In the genomic region with DNA sequence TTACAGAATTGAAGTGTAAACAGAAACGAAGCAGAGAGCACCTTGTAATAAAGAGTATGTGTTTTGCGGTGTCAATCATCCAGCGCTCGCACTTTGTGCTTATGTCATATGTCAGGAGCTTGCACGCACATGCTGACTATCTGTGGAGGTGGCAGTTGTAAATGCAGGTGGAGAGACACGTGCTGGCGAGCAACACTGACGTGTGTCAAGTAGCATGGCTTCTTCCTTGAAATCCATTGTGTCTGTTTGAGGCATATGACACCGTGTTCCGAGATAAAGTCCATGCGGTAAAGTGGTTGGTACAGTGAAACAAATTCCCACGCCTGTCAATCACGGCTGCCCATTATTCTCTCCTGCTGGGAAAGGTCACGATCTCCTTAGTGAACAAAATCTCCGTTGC, we compare ENCODE assay signal across 24 mouse cellular contexts. TPM values are rescaled to one million over a fixed set of nuclear protein-coding genes. Genes with fewer than 3 reads are reported as not detected.
DNase-seq lines count a peak whose midpoint lies in the region; ATAC-seq and TF ChIP-seq lines count a peak whose summit lies in the region.
"Had no signal": no experiment of that assay in that cellular context is flagged by ENCODE, and none has a peak within 500 bp of the region (broad histone marks: within the 10 kb centered on the region; RNA-seq: fewer than 3 reads in every experiment).

No protein-coding gene starts in this region.

- ATAC-seq in embryonic facial prominence, embryonic 11.5 days (replicated peaks; ENCODE audit: insufficient number of reproducible peaks, low FRiP score, low TSS enrichment, low read depth): 0 out of 2 replicates have a peak, but pooled peaks have one; percentile 36
- ATAC-seq in hindbrain, embryonic 12.5 days (ENCODE audit: low FRiP score): peak; percentile 61
- ATAC-seq in hindbrain, postnatal 0 days: no peak
- peak; percentile 72 for ATAC-seq in midbrain, embryonic 13.5 days
- no peak for ATAC-seq in midbrain, postnatal 0 days (ENCODE audit: low FRiP score)
- ATAC-seq: CD4-positive, CD25-positive, alpha-beta regulatory T cell, adult 4 months; forebrain, embryonic 16.5 days had no signal

- TF ChIP-seq CTCF in hindbrain, postnatal 0 days (IDR thresholded peaks at IDR 0.05; ENCODE audit: low read depth): no peak
- TF ChIP-seq CTCF in midbrain, postnatal 0 days (IDR thresholded peaks at IDR 0.05): no peak

- no peak for DNase-seq in embryonic facial prominence, embryonic 11.5 days (ENCODE audit: low spot score)
- no peak for DNase-seq in embryonic facial prominence, embryonic 10.5 days (ENCODE audit: low spot score)
- no peak for DNase-seq in hindbrain, postnatal 0 days (ENCODE audit: low spot score)
- DNase-seq in midbrain, postnatal 0 days (ENCODE audit: low spot score): no peak
- peak; percentile 19 for DNase-seq in retina, postnatal 1 day
- DNase-seq in layer of hippocampus, postnatal 10 days (ENCODE audit: low spot score in 2 of 2): no peak
- DNase-seq: adrenal gland, adult 8-10 months; adrenal gland, postnatal 36 days; B cell, adult 2 months; cerebellum, adult 11 months; cerebellum, adult 8-10 months; cerebellum, postnatal 14 days; gastrocnemius, postnatal 14 days; heart, adult 2 months; heart, postnatal 14 days had no signal

- H3K9ac ChIP-seq in embryonic facial prominence, embryonic 11.5 days (replicated peaks; ENCODE audit: low read length): no peak overlapping the region
- H3K9ac ChIP-seq in hindbrain, embryonic 12.5 days: no peak overlapping the region
- no peak overlapping the region for H3K9ac ChIP-seq in hindbrain, postnatal 0 days (replicated peaks; ENCODE audit: low read length)
- H3K9ac ChIP-seq in midbrain, embryonic 13.5 days (replicated peaks): no peak overlapping the region
- no peak overlapping the region for H3K9ac ChIP-seq in midbrain, postnatal 0 days (replicated peaks; ENCODE audit: low read length, poor library complexity, severe bottlenecking)
- H3K9ac ChIP-seq: heart, embryonic 15.5 days had no signal

- H3K9me3 ChIP-seq in embryonic facial prominence, embryonic 11.5 days (replicated peaks; ENCODE audit: control insufficient read depth, low read length): no peaks in the 10 kb centered on the region
- no peaks in the 10 kb centered on the region for H3K9me3 ChIP-seq in embryonic facial prominence, embryonic 10.5 days
- H3K9me3 ChIP-seq in hindbrain, embryonic 12.5 days (replicated peaks): no peaks in the 10 kb centered on the region
- H3K9me3 ChIP-seq in hindbrain, postnatal 0 days (ENCODE audit: low read length): no peaks in the 10 kb centered on the region
- H3K9me3 ChIP-seq in midbrain, embryonic 13.5 days: no peaks in the 10 kb centered on the region
- no peaks in the 10 kb centered on the region for H3K9me3 ChIP-seq in midbrain, postnatal 0 days (ENCODE audit: low read length)
- H3K9me3 ChIP-seq: heart, embryonic 15.5 days had no signal

- H3K4me3 ChIP-seq in embryonic facial prominence, embryonic 11.5 days (ENCODE audit: low read depth, low read length): no peak overlapping the region
- no peak overlapping the region for H3K4me3 ChIP-seq in embryonic facial prominence, embryonic 10.5 days
- H3K4me3 ChIP-seq in hindbrain, embryonic 12.5 days: no peak overlapping the region
- no peak overlapping the region for H3K4me3 ChIP-seq in hindbrain, postnatal 0 days (ENCODE audit: low read length)
- no peak overlapping the region for H3K4me3 ChIP-seq in midbrain, embryonic 13.5 days (replicated peaks)
- no peak overlapping the region for H3K4me3 ChIP-seq in midbrain, postnatal 0 days (ENCODE audit: low read depth, low read length)
- H3K4me3 ChIP-seq: heart, adult 2 months; heart, embryonic 15.5 days had no signal

- no peaks in the 10 kb centered on the region for H3K36me3 ChIP-seq in embryonic facial prominence, embryonic 11.5 days (replicated peaks; ENCODE audit: control insufficient read depth, insufficient read depth, low read depth, low read length)
- H3K36me3 ChIP-seq in embryonic facial prominence, embryonic 10.5 days (replicated peaks): no peaks in the 10 kb centered on the region
- no peaks in the 10 kb centered on the region for H3K36me3 ChIP-seq in hindbrain, embryonic 12.5 days
- H3K36me3 ChIP-seq in hindbrain, postnatal 0 days (ENCODE audit: insufficient read depth, low read length): no peaks in the 10 kb centered on the region
- no peaks in the 10 kb centered on the region for H3K36me3 ChIP-seq in midbrain, embryonic 13.5 days
- H3K36me3 ChIP-seq in midbrain, postnatal 0 days (ENCODE audit: insufficient read depth, low read length): no peaks in the 10 kb centered on the region
- H3K36me3 ChIP-seq: G1E; heart, embryonic 15.5 days had no signal

- WGBS in embryonic facial prominence, embryonic 11.5 days: 78% methylated on average over 15 of the region's 15 CpGs
- 84% methylated on average over 15 of the region's 15 CpGs for WGBS in embryonic facial prominence, embryonic 10.5 days
- WGBS in hindbrain, embryonic 12.5 days: 73% methylated on average over 15 of the region's 15 CpGs
- WGBS in hindbrain, postnatal 0 days: 69% methylated on average over 15 of the region's 15 CpGs
- 66% methylated on average over 15 of the region's 15 CpGs for WGBS in midbrain, embryonic 13.5 days
- 61% methylated on average over 15 of the region's 15 CpGs for WGBS in midbrain, postnatal 0 days

- no peaks in the 10 kb centered on the region for H3K4me1 ChIP-seq in embryonic facial prominence, embryonic 11.5 days (ENCODE audit: control insufficient read depth, insufficient read depth, low read length)
- no peaks in the 10 kb centered on the region for H3K4me1 ChIP-seq in embryonic facial prominence, embryonic 10.5 days
- no peaks in the 10 kb centered on the region for H3K4me1 ChIP-seq in hindbrain, embryonic 12.5 days
- no peaks in the 10 kb centered on the region for H3K4me1 ChIP-seq in hindbrain, postnatal 0 days (ENCODE audit: insufficient read depth, low read length)
- H3K4me1 ChIP-seq in midbrain, embryonic 13.5 days (replicated peaks): peaks cover 4% of the 10 kb centered on the region
- H3K4me1 ChIP-seq in midbrain, postnatal 0 days (ENCODE audit: insufficient read depth, low read length): no peaks in the 10 kb centered on the region
- H3K4me1 ChIP-seq: heart, embryonic 15.5 days had no signal

- H3K27me3 ChIP-seq in embryonic facial prominence, embryonic 11.5 days (ENCODE audit: control insufficient read depth, insufficient read depth, low read length): no peaks in the 10 kb centered on the region
- no peaks in the 10 kb centered on the region for H3K27me3 ChIP-seq in embryonic facial prominence, embryonic 10.5 days (replicated peaks; ENCODE audit: low read depth, poor library complexity, severe bottlenecking)
- no peaks in the 10 kb centered on the region for H3K27me3 ChIP-seq in hindbrain, embryonic 12.5 days
- H3K27me3 ChIP-seq in hindbrain, postnatal 0 days (ENCODE audit: insufficient read depth, low read length): no peaks in the 10 kb centered on the region
- no peaks in the 10 kb centered on the region for H3K27me3 ChIP-seq in midbrain, embryonic 13.5 days
- no peaks in the 10 kb centered on the region for H3K27me3 ChIP-seq in midbrain, postnatal 0 days (ENCODE audit: insufficient read depth, low read length)
- H3K27me3 ChIP-seq: heart, embryonic 15.5 days had no signal

- no peak overlapping the region for H3K27ac ChIP-seq in embryonic facial prominence, embryonic 11.5 days (replicated peaks; ENCODE audit: low read depth, low read length)
- no peak overlapping the region for H3K27ac ChIP-seq in embryonic facial prominence, embryonic 10.5 days (replicated peaks)
- no peak overlapping the region for H3K27ac ChIP-seq in hindbrain, embryonic 12.5 days
- no peak overlapping the region for H3K27ac ChIP-seq in hindbrain, postnatal 0 days
- no peak overlapping the region for H3K27ac ChIP-seq in midbrain, embryonic 13.5 days
- H3K27ac ChIP-seq in midbrain, postnatal 0 days (ENCODE audit: low read depth, low read length): no peak overlapping the region
- H3K27ac ChIP-seq: heart, adult 2 months; heart, embryonic 15.5 days had no signal

- H3K4me2 ChIP-seq in embryonic facial prominence, embryonic 11.5 days (ENCODE audit: low read depth, low read length): no peak overlapping the region
- no peak overlapping the region for H3K4me2 ChIP-seq in hindbrain, embryonic 12.5 days (replicated peaks)
- H3K4me2 ChIP-seq in hindbrain, postnatal 0 days (ENCODE audit: low read depth, low read length): no peak overlapping the region
- no peak overlapping the region for H3K4me2 ChIP-seq in midbrain, embryonic 13.5 days (replicated peaks)
- H3K4me2 ChIP-seq in midbrain, postnatal 0 days (ENCODE audit: low read depth, low read length, poor library complexity, severe bottlenecking): no peak overlapping the region
- H3K4me2 ChIP-seq: heart, embryonic 11.5 days; heart, embryonic 15.5 days had no signal

RNA-seq across cellular contexts. Expression of a gene that starts 15.2 kb away (rescaled TPM):
- 7.1 and 8.7 TPM in 2 replicates for polyA plus RNA-seq in embryonic facial prominence, embryonic 11.5 days (2014; fragmentation: Nextera tagmentation; extraction: Ambion mirVana)
- polyA plus RNA-seq in embryonic facial prominence, embryonic 10.5 days (2016; fragmentation: Nextera tagmentation; extraction: Ambion mirVana): 5.0 and 6.7 TPM in 2 replicates
- 23.8 and 28.3 TPM in 2 replicates for polyA plus RNA-seq in hindbrain, embryonic 12.5 days (2016; fragmentation: Nextera tagmentation; extraction: Ambion mirVana)
- 73.0 and 76.6 TPM in 2 replicates for total RNA-seq in hindbrain, postnatal 0 days (2014; rRNA removed)
- polyA plus RNA-seq in hindbrain, postnatal 0 days (2015; fragmentation: Nextera tagmentation; extraction: Ambion mirVana): 64.9 and 68.7 TPM in 2 replicates
- 135 and 142 TPM in 2 replicates for polyA plus RNA-seq in midbrain, embryonic 13.5 days (2015; fragmentation: Nextera tagmentation; extraction: Ambion mirVana)
- total RNA-seq in midbrain, postnatal 0 days (2014; rRNA removed): 145 and 197 TPM in 2 replicates
- polyA plus RNA-seq in midbrain, postnatal 0 days (2015; fragmentation: Nextera tagmentation; extraction: Ambion mirVana): 148 and 149 TPM in 2 replicates
- 100 to 1,000 TPM; 157 to 169 TPM for total RNA-seq in layer of hippocampus, postnatal 10 days (2021)
- total RNA-seq: gastrocnemius, postnatal 14 days; heart, adult 2 months; heart, postnatal 14 days; hematopoietic stem cell, adult 5-6 weeks had no signal
- polyA plus RNA-seq: CD4-positive, CD25-positive, alpha-beta regulatory T cell, adult 4 months; G1E; gonadal fat pad, adult 2 months had no signal

Comparison
In these comparisons a context has a peak if more than half of its experiments do, and no peak if none do; other contexts are left out.
1. ATAC-seq: peak in embryonic facial prominence, embryonic 11.5 days (single experiment), hindbrain, embryonic 12.5 days (single experiment) and midbrain, embryonic 13.5 days (single experiment); none in hindbrain, postnatal 0 days (single experiment) and midbrain, postnatal 0 days (single experiment).